ENCODE assay signal across 22 mouse cellular contexts in genomic region chr2:109016223-109016622, GRCm38 (mm10).
"Had no signal": no experiment of that assay in that cellular context is flagged by ENCODE, and none has a peak within 500 bp of the region (broad histone marks: within the 10 kb centered on the region; RNA-seq: fewer than 3 reads in every experiment).

No protein-coding gene starts in this region.

- H3K4me3 ChIP-seq: limb, embryonic 12.5 days; limb, embryonic 15.5 days; neural tube, embryonic 12.5 days; neural tube, embryonic 15.5 days; stomach, embryonic 15.5 days had no signal

- H3K4me2 ChIP-seq: limb, embryonic 12.5 days; limb, embryonic 15.5 days; liver, embryonic 11.5 days; midbrain, embryonic 11.5 days; neural tube, embryonic 12.5 days; neural tube, embryonic 15.5 days; stomach, embryonic 15.5 days had no signal

- H3K4me1 ChIP-seq: limb, embryonic 15.5 days; neural tube, embryonic 12.5 days; neural tube, embryonic 15.5 days; stomach, embryonic 15.5 days had no signal

- DNase-seq: kidney, adult 11 months; kidney, adult 9 months; kidney, postnatal 25 days; left cerebral cortex, postnatal 4 days; liver, postnatal 0 days; lung, postnatal 14 days; midbrain, embryonic 14.5 days; right cerebral cortex, adult 18-20 months; right cerebral cortex, postnatal 14 days; right cerebral cortex, postnatal 4 days; thymus, adult 18-20 months; thymus, postnatal 36 days had no signal

- H3K27me3 ChIP-seq: limb, embryonic 12.5 days; limb, embryonic 15.5 days; neural tube, embryonic 12.5 days; neural tube, embryonic 15.5 days; stomach, embryonic 15.5 days had no signal

- ATAC-seq: hindbrain, postnatal 0 days; inflammation-experienced regulatory T-cells, adult 6 months; liver, postnatal 0 days had no signal

- H3K36me3 ChIP-seq: limb, embryonic 12.5 days; limb, embryonic 15.5 days; neural tube, embryonic 12.5 days; neural tube, embryonic 15.5 days; stomach, embryonic 15.5 days had no signal

- H3K27ac ChIP-seq: hindbrain, postnatal 0 days; limb, embryonic 12.5 days; limb, embryonic 15.5 days; liver, embryonic 14.5 days; neural tube, embryonic 12.5 days; neural tube, embryonic 15.5 days; stomach, embryonic 15.5 days had no signal

- H3K9ac ChIP-seq: limb, embryonic 12.5 days; limb, embryonic 15.5 days; liver, embryonic 14.5 days; liver, postnatal 0 days; neural tube, embryonic 12.5 days; neural tube, embryonic 15.5 days; stomach, embryonic 15.5 days had no signal

- H3K9me3 ChIP-seq: limb, embryonic 12.5 days; limb, embryonic 15.5 days; neural tube, embryonic 12.5 days; neural tube, embryonic 15.5 days; stomach, embryonic 15.5 days had no signal
